Mouse (Mus musculus) heart, adult 9 months (tissue): ENCODE measurements around the gene Phrf1.

Experiments used
- DNase-seq, 2 experiments: peaks; one replicate each; pipeline ENCODE4 v3.0.0; 2022; ENCODE audit warnings: low spot score in 2 of 2

The Phrf1 gene

GRCm38 (mm10) chr7:141228279-141229067 is at the start of gene Phrf1:
Gene Phrf1 (plus strand): TSS chr7:141228784.
- peak; percentile 80 to 90 for DNase-seq

DNA sequence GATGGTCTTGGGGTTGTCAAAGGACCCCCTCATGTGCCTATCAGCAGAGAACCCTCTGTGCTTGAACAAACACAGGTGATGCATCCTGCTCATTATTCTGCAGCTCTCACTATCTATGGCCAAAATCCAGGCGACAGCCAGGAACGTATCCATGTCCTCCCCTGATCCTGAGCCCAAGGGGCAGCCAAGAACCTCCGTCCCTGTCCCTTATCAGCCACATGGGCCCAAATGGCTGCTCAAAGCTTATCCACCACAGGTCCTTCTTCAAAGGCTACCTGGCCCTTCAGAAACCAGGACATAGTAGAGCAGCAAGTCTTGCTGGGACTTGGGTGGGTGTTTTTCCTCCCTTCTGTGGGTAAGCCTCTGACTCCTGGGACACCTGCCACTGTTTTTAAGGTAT is 40.4 kb upstream of the Phrf1 start:
- no peak for DNase-seq

- DNase-seq, result no peak
Observed at GRCm38 (mm10) chr7:141188733-141189132, 39.9 kb upstream of the Phrf1 start.

- no peak for DNase-seq
Observed at GRCm38 (mm10) chr7:141190220-141190619, 38.4 kb upstream of the Phrf1 start.

- peak in 1 of 2 experiments; percentile 31 for DNase-seq
Observed at GRCm38 (mm10) chr7:141191036-141191435, 37.5 kb upstream of the Phrf1 start.

- no peak for DNase-seq
Observed at GRCm38 (mm10) chr7:141191796-141192685, 36.5 kb upstream of the Phrf1 start.

- DNase-seq, result no peak
Observed at GRCm38 (mm10) chr7:141192776-141193347, 35.7 kb upstream of the Phrf1 start.

DNA sequence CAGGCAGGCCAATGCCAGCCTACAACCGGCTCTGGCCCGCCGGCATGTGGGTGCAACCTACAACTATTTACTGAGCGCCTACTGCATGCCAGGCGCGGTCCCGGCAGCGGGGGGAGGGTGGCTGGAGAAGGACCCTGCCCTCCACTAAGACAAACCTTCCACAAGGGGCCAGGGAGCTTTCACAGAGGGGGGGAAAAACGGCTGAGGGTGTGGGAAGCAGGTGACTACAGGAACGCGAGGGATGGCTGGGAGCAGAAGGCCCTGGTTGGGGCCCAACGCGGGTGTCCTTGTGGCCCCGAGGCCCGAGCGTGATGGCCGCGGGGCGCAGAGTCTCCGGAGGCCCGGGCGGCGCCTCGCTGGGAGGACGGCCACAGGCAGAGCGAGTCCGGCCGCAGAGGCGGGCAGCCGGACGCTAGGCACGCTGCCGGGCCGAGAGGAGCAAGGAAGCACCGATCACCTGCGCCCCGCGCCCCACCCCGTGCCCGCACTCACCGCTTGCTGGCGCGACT is 35.2 kb upstream of the Phrf1 start:
- DNase-seq, result no peak

- peak; percentile 97 to 98 for DNase-seq
Observed at GRCm38 (mm10) chr7:141193948-141194347, 34.6 kb upstream of the Phrf1 start, which contains the start of the genes Hras and Lrrc56. Gene Hras (minus strand): TSS chr7:141194005. Gene Lrrc56 (plus strand): TSS chr7:141194157.

DNA sequence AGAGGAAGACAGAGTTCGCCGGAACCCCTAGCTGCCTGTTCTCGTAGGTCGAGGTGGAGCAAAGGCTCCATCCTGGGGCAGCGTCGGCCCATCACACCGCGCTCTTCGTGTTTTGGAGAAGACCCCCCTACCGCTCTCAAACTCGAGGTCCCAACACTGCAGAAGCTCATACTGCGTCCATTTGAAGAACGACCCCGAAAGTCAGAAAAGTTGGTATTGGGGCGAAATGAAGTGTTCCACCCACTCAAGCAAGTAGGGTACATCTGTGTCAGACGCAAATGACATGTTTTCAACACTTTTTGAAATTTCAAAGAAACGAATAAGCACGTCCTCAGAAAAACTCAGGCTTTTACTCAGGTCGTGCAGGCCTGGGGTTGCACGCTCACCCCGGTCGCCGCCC is 34.2 kb upstream of the Phrf1 start:
- no peak for DNase-seq

- DNase-seq, result peak; percentile 83 to 86
Observed at GRCm38 (mm10) chr7:141194830-141195229, 33.8 kb upstream of the Phrf1 start.

DNA sequence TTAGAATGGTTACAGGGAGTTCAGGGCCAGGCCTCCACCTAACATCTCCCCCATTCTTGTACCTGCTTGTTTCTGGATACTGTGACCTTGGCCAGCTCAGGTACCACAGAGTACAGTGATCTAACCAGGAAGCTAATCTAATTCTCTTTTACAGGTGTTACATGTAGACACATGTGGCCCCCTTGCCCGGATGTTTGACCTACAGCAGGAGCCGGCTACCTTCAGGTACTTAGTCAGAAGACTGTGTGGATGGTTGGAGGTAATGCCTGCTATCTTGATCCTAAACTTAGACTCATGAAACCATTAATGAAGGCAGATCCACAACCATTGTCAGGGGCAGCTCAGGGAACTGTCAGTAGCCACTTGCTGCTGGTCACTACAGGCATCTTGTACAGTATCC is 32.8 kb upstream of the Phrf1 start:
- DNase-seq, result no peak

GRCm38 (mm10) chr7:141196619-141197282 is 31.8 kb upstream of the Phrf1 start:
- DNase-seq, result no peak

GRCm38 (mm10) chr7:141198121-141198520 is 30.5 kb upstream of the Phrf1 start:
- no peak for DNase-seq

DNA sequence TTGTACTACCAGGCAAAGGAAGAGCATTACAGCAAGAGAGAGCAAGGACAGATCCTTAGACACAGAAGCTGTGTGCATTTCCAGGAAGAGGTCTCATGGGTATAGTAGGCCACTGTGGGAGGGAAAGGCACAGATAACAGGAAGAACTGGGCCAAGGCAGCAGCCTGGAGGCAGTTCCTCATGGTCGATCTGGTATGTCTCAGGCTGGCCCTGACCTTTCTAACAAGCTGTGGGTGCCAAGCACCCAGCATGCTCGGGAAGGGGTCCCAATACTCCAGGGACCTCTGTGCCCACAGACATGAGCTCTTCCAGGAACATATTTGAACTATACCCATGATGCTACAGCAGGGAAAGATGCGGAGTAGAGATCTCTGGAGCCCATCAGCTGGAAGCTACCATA is 24.0 kb upstream of the Phrf1 start:
- no peak for DNase-seq

DNA sequence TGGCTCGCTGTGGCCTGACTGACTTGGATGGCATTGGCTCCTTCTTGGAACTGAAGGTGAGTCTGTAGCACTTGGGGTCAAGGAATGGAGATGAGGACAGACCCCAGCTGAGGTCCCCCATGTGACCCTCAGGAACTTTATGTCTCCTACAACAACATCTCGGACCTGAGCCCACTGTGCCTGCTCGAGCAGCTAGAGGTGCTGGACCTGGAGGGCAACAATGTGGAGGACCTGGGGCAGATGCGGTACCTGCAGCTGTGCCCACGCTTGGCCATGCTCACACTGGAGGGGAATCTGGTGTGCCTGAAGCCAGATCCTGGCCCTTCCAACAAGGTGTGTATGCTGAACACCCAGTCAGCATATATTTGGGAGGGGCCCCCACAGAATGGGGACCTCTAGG is 23.1 kb upstream of the Phrf1 start:
- no peak for DNase-seq

DNA sequence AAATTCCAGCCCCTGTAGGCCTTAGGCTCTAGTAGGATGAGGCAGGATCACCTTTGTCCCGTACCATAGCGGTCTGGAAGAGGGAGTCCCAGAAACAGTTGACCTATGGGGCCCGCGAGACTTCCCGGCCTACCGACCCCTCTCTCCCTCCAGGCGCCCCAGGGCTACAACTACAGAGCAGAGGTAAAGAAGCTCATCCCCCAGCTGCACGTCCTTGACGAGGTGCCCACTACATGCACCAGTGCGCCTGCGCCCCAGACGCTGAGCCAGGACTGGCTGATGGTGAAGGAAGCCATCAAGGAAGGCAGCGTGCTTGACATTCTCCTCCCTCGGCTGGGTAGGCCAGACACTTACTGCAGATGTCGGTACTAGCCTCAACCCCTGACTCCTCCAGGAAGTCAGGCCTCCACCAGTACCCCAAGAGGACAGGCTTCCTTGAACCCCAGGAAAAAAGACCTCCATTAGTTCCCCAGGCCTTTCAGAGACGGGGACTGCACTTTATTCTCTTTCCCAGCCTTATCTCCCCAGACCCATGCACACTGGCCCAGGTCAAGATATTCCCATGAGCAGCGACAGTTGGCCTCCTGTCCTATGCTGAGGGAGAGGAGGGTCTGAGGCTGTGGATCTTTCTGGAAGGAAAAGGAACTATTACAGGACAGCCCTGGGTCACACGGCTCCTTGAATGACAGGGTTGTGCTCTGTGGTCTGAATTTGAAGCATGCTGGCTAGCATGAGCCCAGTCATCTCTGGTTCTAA is 22.2 kb upstream of the Phrf1 start:
- DNase-seq, result no peak

DNA sequence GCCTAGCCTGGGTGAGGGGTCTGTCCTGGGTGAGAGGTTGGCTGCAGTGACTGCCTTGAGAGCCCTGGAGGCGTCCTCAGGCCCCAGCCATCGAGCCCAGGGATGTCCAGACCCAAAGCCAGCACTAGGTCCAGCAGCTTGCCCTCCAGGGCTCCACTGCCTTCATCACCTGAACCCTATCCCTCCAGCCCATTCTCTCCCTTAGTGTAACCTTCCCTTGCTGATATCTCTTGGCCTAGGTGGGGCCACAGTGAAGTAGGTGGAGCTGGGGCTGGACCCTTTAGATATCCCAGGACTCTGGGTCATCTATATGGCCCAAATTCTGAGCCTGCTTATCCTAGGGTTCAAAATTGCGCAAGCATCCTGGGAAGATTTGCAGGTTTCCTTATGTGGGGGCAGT is 19.1 kb upstream of the Phrf1 start:
- DNase-seq, result no peak

GRCm38 (mm10) chr7:141210137-141210536 is 18.4 kb upstream of the Phrf1 start:
- DNase-seq, result no peak

- no peak for DNase-seq
Observed at GRCm38 (mm10) chr7:141210606-141211131, 17.9 kb upstream of the Phrf1 start.

- DNase-seq, result no peak
Observed at GRCm38 (mm10) chr7:141213133-141213532, 15.5 kb upstream of the Phrf1 start.
